Mouse (Mus musculus) liver, postnatal 0 days (tissue): ENCODE measurements around the gene Abi1.

Source experiments
- CTCF ChIP-seq: sonication (generic); IDR thresholded peaks from 2 replicates; pipeline ENCODE4 v1.5.1; 2016; ENCODE audit warnings: antibody characterized with exemption, low read depth
- EP300 ChIP-seq: IDR thresholded peaks from 2 replicates; pipeline ENCODE4 v1.6.1; 2016; ENCODE audit warnings: antibody characterized with exemption, low read depth, mild to moderate bottlenecking

DNA sequence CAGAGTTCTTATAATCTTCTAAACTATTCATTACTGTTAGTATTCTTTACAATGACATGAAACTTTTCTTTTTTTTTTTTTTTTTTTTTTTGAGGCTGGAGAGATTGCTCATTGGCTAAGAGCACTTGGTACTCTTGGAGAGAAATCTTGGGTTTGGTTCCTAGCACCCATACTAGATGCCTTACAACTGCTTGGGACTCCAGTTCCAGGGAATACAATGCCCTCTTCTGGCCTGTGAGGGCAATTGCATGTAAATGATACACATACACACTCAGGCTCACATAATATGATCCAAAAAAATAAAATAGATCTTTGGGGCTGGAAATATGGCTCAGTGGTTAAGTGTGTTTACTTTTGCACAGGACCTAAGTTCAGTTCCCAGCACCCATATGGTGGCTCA lies 36.7 kb upstream of the Abi1 start:
- peak; percentile 44 for TF ChIP-seq CTCF
- no peak for TF ChIP-seq EP300
